Mouse (Mus musculus) adrenal gland, postnatal 0 days (tissue): Measurements from ENCODE around the gene Rlbp1. TPM values are rescaled to one million over a fixed set of nuclear protein-coding genes. Genes with fewer than 3 reads are reported as not detected.

Experiments
- polyA plus RNA-seq: library from polyadenylated mRNA; unstranded; fragments of >200 nt; fragmentation: Nextera tagmentation; extraction: Ambion mirVana; gene quantifications from 2 replicates; pipeline ENCODE4 v1.2.1, GENCODE M21; 2015

Rlbp1 gene
- polyA plus RNA-seq = 0.25 and 0.54 TPM in 2 replicates

GRCm38 (mm10) chr7:79386422-79387133 lies at the start of gene Rlbp1:
Gene Rlbp1 (minus strand): TSS chr7:79387048.

GRCm38 (mm10) chr7:79391883-79392649 lies 5.2 kb upstream of the Rlbp1 start, which contains the start of gene Fanci:
Gene Fanci (plus strand): TSS chr7:79391929.

Other genes with a start within 250 kb of the Rlbp1 start
- gene Mfge8, start 238.0 kb downstream of the Rlbp1 start, polyA plus RNA-seq = 226 and 348 TPM in 2 replicates
- gene Abhd2, start 113.8 kb downstream of the Rlbp1 start, polyA plus RNA-seq = 39.5 and 90.5 TPM in 2 replicates
- gene Fanci, start 4.9 kb upstream of the Rlbp1 start, polyA plus RNA-seq = 1.5 and 2.2 TPM in 2 replicates
- gene Polg, start 79.3 kb upstream of the Rlbp1 start, polyA plus RNA-seq = 13.8 and 25.1 TPM in 2 replicates
- 6.8 and 13.8 TPM in 2 replicates for gene Rhcg, start 230.6 kb upstream of the Rlbp1 start, polyA plus RNA-seq